Mouse (Mus musculus) bone marrow, adult 2 months (tissue): ENCODE results near the gene Dpy19l1. TPM values are rescaled to one million over a fixed set of nuclear protein-coding genes. Genes with fewer than 3 reads are reported as not detected.
A peak's percentile ranks its signal among the peaks of the same experiment; 100 is the strongest.

Experiments used
- H3K27ac ChIP-seq: fragments of 200-500 bp; 2 replicates; pipeline ENCODE4 v1.5.1; 2012; ENCODE audit warnings: low read depth, mild to moderate bottlenecking, control low read depth, inconsistent platforms, low read length; ENCODE audit not compliant: control insufficient read depth, poor library complexity, insufficient read depth
- H3K4me1 ChIP-seq: fragments of 200-500 bp; 2 replicates; pipeline ENCODE4 v1.6.1; 2011; ENCODE audit warnings: low read length; ENCODE audit not compliant: control insufficient read depth, insufficient read depth
- H3K4me3 ChIP-seq: fragments of 200-500 bp; replicated peaks from 2 replicates; pipeline ENCODE3; 2011; ENCODE audit warnings: mild to moderate bottlenecking, low read depth, low read length, control low read depth; ENCODE audit not compliant: control insufficient read depth
- CTCF ChIP-seq: fragments of 200-500 bp; IDR thresholded peaks from 2 replicates; pipeline ENCODE4 v1.5.1; 2011; ENCODE audit warnings: low read length, control low read depth; ENCODE audit not compliant: control insufficient read depth, insufficient read depth
- POLR2A ChIP-seq: fragments of 200-500 bp; IDR thresholded peaks from 2 replicates; pipeline ENCODE4 v1.6.1; 2011; ENCODE audit warnings: low read depth, mild to moderate bottlenecking, control low read depth, low read length, borderline replicate concordance; ENCODE audit not compliant: control insufficient read depth
- WGBS: fragments of 180-500 bp; shearing (Covaris S2); methylation state at CpG from one replicate; pipeline ENCODE4 v1.1.7; 2018; 5-methylcytosine and 5-hydroxymethylcytosine counted together
- polyA plus RNA-seq: library from polyadenylated mRNA; stranded (reverse); fragments of >200 nt; gene quantifications from 2 replicates; pipeline ENCODE4 v1.2.4, GENCODE M21; 2011; ENCODE audit warnings: low replicate concordance; ENCODE audit not compliant: missing spikeins, insufficient read depth, insufficient read length

Dpy19l1 gene
- polyA plus RNA-seq, 1 experiment = 16.9 TPM

DNA sequence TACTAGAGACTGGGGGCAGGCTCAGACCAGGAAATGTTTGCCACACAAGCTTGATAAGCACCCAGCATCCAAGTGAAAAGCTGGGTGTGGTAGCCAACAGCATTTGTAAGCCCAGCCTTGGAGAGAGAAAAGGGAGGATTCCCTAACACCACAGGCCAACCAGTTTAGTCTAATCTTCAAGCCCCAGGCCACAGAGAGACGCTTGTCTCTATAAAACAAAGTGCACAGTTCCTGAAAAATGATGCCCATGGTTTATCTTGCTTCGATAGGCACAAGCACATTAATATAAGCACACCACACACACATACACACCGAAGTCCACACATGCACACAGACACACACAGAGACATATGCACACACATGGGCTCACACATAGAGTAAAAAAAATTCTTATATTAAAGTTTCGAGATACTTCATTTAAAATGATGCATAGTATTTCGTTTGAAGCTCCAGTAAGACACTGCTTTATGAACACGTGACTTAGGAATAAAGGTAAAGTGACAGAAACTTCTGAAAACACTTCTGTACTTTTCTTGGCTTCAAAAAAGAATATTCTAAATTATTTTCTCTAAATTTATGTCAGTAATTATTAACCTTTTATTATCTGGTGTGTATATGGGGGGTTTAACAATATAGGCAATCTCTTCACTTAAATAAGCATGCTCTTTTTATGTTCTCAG is 14.4 kb downstream of the Dpy19l1 start:
- Histone ChIP-seq H3K27ac (peak overlapping the region; percentile 27), H3K4me3 (no peak overlapping the region), H3K4me1 (no peaks in the 10 kb centered on the region; the same call in 1 of the 2 replicates)
- WGBS = 66% methylated on average over 6 of the region's 6 CpGs
- TF ChIP-seq POLR2A (no peak), CTCF (no peak)

DNA sequence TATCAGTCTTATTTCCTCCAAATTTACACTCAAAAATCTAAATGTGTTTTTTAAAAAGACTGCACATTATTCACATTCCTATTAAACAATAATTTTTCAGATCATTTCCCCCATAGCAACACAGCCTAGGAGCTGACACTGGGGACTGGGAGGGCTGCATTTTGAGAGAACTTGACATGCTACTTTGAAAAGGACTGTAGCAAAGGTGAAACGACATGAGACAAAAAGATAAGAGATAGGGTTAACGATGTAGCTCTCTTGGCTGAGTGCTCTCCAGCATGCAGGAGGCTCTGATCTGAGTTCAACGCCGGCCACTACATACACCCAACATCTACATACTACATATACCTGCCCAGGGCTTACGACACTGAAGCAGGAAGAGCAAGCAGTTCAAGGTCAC is 20.6 kb downstream of the Dpy19l1 start:
- no peak overlapping the region for H3K4me3 ChIP-seq
- no peaks in the 10 kb centered on the region for H3K4me1 ChIP-seq
- H3K27ac ChIP-seq = no peak overlapping the region
- WGBS = 76% methylated on average over 5 of the region's 5 CpGs
- TF ChIP-seq CTCF (no peak), POLR2A (no peak)

DNA sequence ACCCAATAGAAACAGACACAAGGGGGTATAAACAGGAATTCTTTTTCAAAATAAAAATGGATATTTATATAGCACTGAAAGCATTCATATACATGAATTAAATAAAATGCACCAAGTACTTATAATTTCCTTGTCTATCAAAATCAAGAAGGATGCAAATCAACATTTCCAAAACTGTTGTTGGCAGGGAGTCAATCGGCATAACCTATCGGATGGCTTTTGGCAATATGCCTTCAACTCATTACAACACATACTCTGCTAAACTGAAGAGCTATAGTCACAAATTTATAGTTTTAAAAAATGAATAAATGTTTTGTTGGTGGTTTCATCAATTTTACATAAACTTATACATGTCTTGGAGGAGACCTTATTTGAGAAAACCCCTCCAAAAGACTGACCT is 25.7 kb downstream of the Dpy19l1 start:
- 91% methylated on average over 2 of the region's 2 CpGs for WGBS
- Histone ChIP-seq H3K4me1 (no peaks in the 10 kb centered on the region), H3K27ac (no peak overlapping the region), H3K4me3 (no peak overlapping the region)
- no peak for TF ChIP-seq CTCF
- no peak for TF ChIP-seq POLR2A

DNA sequence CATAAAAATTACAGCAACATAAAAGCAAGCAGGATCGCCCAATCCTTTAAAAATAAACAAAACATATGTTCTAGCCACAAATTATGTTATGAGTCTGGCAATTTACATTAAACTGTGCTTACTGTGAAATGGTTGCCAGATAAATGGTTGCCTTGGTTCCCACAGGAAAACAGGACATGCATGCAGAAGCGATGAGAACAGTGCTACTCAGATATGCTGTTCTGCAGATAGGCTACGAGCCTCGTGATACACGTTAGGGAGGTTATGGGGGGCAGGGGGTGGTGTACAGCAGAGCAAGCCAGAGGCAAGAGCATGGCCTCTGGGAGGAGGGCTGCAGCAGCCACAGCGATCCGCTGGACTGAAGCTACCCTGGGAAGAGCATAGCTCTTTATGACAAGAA is 29.1 kb downstream of the Dpy19l1 start:
- no peaks in the 10 kb centered on the region for H3K4me1 ChIP-seq
- TF ChIP-seq CTCF (no peak), POLR2A (no peak)
- 77% methylated on average over 7 of the region's 7 CpGs for WGBS
- no peak overlapping the region for H3K27ac ChIP-seq
- H3K4me3 ChIP-seq = no peak overlapping the region

DNA sequence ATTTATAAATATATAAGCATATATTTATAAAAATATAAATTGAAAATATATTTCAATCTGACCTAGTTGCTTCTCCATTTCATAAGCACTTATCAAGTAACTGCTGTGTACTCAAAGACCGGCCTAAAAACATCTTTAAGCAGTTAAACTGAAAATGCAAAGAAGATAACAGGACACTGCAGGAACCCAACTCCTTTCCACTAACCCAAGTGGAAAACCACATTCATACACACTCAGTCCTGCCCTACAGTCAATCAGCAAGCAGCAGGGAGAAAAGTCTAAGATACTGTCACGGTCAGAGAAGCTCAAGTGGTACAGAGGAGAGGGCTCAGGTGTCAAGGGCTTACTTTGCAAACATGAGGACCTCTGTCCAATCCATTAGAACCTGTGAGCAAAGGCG is 30.4 kb downstream of the Dpy19l1 start:
- TF ChIP-seq CTCF = no peak
- H3K27ac ChIP-seq = no peak overlapping the region
- H3K4me3 ChIP-seq = no peak overlapping the region
- H3K4me1 ChIP-seq = no peaks in the 10 kb centered on the region
- WGBS = 67% methylated on average over 3 of the region's 3 CpGs

DNA sequence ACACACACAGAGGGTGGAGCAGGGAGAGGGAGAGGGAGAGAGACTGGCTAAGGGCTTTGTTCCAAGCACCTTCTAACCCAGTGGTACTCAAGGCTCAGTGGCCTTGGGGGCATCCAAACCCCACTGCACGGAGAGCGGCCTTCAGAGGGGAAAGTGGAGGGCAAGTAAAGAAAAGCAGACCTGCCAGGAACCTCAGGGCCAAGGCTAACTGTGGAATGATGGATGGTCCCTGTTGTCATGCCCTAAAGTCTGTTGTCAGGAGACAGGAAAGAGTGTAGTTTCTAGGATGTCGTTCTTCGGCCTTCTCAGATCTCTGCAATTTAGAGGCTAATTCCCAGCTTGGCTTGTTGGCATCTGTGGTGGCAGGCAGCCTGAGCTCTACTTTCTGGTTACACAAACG is 32.8 kb downstream of the Dpy19l1 start:
- TF ChIP-seq CTCF = no peak
- TF ChIP-seq POLR2A = no peak
- WGBS = 92% methylated on average over 5 of the region's 5 CpGs
- Histone ChIP-seq H3K4me3 (no peak overlapping the region), H3K4me1 (no peaks in the 10 kb centered on the region), H3K27ac (no peak overlapping the region)

DNA sequence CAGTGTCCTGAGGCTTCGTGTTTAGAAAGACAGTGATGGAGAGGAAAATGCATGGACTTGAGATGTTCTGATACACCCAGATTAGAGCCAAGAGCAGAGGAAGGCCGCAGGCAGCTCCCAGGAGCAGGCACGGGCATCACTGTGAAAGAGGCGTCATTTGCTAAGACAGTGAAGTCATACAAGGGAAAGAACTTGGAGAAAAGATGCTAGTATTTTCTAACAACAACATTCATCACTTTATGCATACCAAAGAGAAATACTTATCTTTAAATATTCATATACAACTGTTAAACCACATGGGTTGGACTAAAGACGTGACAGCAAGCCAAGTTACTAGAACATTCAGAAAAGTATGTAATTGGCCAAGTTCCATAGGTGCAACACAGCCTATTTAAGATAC is 35.8 kb downstream of the Dpy19l1 start:
- WGBS = 81% methylated on average over 5 of the region's 5 CpGs
- Histone ChIP-seq H3K4me1 (no peaks in the 10 kb centered on the region), H3K4me3 (no peak overlapping the region), H3K27ac (no peak overlapping the region)
- TF ChIP-seq POLR2A (no peak), CTCF (no peak)

DNA sequence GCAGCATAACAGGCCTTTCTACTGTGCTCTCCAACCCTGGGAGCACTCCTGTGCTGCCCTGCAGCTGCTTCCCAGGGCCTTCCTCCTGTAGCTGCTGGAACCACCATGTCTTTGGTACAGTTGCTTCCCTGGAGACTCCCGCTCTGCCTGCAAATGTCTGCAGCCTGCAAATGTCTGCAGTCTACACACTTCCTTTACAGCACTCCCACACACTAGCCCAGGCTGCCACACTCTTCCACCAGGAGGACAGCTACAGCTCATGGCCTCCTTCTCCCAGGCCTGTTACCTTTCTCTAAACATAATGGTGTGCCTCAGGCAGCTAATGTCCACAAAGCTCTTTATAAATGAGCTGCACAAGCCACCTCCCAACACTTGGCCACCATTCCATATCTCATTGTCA is 36.3 kb downstream of the Dpy19l1 start:
- WGBS = 100% methylated on average over 1 of the region's 1 CpGs
- H3K4me1 ChIP-seq = no peaks in the 10 kb centered on the region
- TF ChIP-seq CTCF = no peak
- no peak for TF ChIP-seq POLR2A
- no peak overlapping the region for H3K27ac ChIP-seq
- no peak overlapping the region for H3K4me3 ChIP-seq
